Mouse (Mus musculus) ES-Bruce4 (cell line): ENCODE data around the gene Zdhhc1.

Experiments
- CTCF ChIP-seq: IDR thresholded peaks from one replicate; pipeline ENCODE4 v1.8.1; 2011; ENCODE audit warnings: low read depth, low read length
- EP300 ChIP-seq: IDR thresholded peaks from 2 replicates; pipeline ENCODE4 v1.6.1; 2011; ENCODE audit warnings: low read depth, low read length; ENCODE audit not compliant: insufficient read depth

DNA sequence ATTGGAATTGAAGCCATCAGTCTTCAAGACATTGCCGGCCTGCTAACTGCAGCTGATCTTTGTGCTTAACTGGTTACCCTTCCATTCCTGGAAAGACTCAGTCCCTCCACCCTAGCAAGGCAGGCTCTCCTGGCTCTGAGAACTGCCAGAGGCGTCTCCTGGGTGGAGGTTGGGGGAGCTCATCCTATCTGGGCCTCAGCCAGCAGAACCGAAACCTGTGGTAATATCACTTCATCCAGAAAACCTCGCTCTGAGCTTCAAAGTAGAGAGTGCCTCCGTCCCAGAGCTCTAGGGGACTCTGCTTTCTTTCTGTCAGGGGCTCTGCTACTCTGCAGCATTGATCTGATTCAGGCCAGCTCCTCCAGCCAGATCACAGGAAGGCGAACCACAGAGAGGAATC, 10.3 kb upstream of the Zdhhc1 start:
- TF ChIP-seq CTCF: no peak
- TF ChIP-seq EP300: no peak
